Mouse (Mus musculus): ENCODE results near the gene Aldh3b1. TPM values are rescaled to one million over a fixed set of nuclear protein-coding genes. Genes with fewer than 3 reads are reported as not detected.

Gene Aldh3b1
- polyA plus RNA-seq, 1 experiment, result 7.0 TPM

GRCm38 (mm10) chr19:3935896-3936850 is 6.6 kb upstream of the Aldh3b1 start:
- no peaks in the 10 kb centered on the region for H3K27me3 ChIP-seq (ENCODE audit: control insufficient read depth, insufficient read depth, low read length)
- 6% methylated on average over 22 of the region's 22 CpGs for WGBS
- H3K4me1 ChIP-seq (ENCODE audit: control insufficient read depth, insufficient read depth, low read length), result peaks cover 12% of the 10 kb centered on the region
- no peak for TF ChIP-seq POLR2A (IDR thresholded peaks at IDR 0.05; ENCODE audit: borderline replicate concordance, insufficient read depth, low read length)
- TF ChIP-seq CTCF (IDR thresholded peaks at IDR 0.05; ENCODE audit: borderline replicate concordance, insufficient read depth, low read depth, low read length), result no peak
- DNase-seq, result peak; percentile 39 to 52
- no peak overlapping the region for H3K27ac ChIP-seq (ENCODE audit: insufficient read depth, low read length)
- H3K4me3 ChIP-seq (replicated peaks; ENCODE audit: insufficient read depth, low read depth, low read length), result peak overlapping the region; percentile 53

- 22% methylated on average over 41 of the region's 42 CpGs for WGBS
- no peak for DNase-seq
- no peak for TF ChIP-seq CTCF (IDR thresholded peaks at IDR 0.05; ENCODE audit: borderline replicate concordance, insufficient read depth, low read depth, low read length)
- no peak for TF ChIP-seq POLR2A (IDR thresholded peaks at IDR 0.05; ENCODE audit: borderline replicate concordance, insufficient read depth, low read length)
- Histone ChIP-seq H3K27ac (ENCODE audit: insufficient read depth, low read length) (no peak within 1 kb of the TSS), H3K27me3 (ENCODE audit: control insufficient read depth, insufficient read depth, low read length) (no peaks in the 10 kb centered on the region), H3K4me3 (replicated peaks; ENCODE audit: insufficient read depth, low read depth, low read length) (peak within 1 kb of the TSS; percentile 53), H3K4me1 (ENCODE audit: control insufficient read depth, insufficient read depth, low read length) (peaks cover 17% of the 10 kb centered on the region)
Measured at GRCm38 (mm10) chr19:3935032-3935895, 5.7 kb upstream of the Aldh3b1 start, which contains the start of gene Unc93b1. Gene Unc93b1 (plus strand): TSS chr19:3935186.

DNA sequence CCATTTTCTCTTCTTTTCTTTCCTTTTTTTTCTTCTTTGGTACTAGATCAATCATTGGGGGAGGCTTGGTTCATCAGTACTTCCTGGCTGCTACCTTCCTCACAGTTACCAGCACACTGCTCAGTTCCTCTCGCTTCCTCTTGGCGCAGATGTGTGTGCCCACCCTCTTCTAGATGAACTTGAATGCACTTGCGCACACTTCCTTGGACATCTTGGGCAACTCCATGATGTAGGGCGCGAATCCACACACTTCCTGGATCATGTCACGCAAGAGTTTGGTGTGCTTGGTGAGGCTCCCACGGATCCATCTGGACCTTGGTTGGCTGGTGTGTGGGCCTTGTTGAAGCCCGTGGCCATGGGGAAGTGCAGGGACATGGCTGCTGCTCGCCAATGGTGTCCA is 2.1 kb upstream of the Aldh3b1 start:
- 92% methylated on average over 9 of the region's 9 CpGs for WGBS
- no peak for TF ChIP-seq CTCF (IDR thresholded peaks at IDR 0.05; ENCODE audit: borderline replicate concordance, insufficient read depth, low read depth, low read length)
- no peak for TF ChIP-seq POLR2A (IDR thresholded peaks at IDR 0.05; ENCODE audit: borderline replicate concordance, insufficient read depth, low read length)
- Histone ChIP-seq H3K27me3 (ENCODE audit: control insufficient read depth, insufficient read depth, low read length) (no peaks in the 10 kb centered on the region), H3K4me1 (ENCODE audit: control insufficient read depth, insufficient read depth, low read length) (peaks cover 33% of the 10 kb centered on the region), H3K4me3 (replicated peaks; ENCODE audit: insufficient read depth, low read depth, low read length) (no peak overlapping the region), H3K27ac (ENCODE audit: insufficient read depth, low read length) (no peak overlapping the region)
- DNase-seq, result no peak

DNA sequence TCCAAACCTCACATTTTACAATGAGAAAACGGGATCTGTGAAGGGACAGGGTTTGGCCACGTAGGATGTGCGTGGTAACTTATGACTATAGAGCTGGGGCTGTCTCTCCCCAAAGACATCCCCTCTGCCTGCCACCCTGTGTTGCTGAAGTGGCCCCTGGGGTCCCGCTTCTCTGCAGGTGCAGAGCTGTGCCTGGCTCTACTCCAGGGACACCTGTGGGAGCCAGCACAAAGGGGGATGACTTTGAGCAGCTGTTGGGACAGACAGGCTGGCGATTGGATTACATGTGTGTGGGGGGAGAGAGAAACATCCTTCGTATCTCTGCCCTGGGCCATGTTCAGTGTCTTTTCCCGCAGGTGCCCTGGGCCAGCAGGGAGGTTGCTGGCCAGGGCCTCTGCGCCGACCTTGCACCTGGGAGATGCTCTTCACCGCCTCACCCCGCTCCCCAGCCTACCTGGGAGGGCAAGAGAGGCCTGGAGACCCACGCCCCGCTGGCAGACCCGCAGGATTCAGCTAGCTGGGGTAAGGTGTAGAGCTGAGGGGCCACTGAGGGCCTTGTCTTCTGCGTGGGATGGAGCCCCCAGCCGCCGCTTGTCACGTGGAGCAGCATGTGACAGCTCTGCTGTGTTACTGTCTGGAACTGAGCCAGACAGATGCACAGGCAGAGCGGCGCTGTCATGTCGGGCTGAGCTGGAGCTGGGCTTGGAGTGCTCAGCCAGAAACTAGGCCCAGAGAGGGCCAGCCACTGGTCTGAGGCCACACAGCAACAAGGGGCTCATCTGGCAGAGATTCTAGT is 852 bp upstream of the Aldh3b1 start:
- WGBS, result 68% methylated on average over 21 of the region's 21 CpGs
- H3K27ac ChIP-seq (ENCODE audit: insufficient read depth, low read length), result peak overlapping the region; percentile 12; the same call in 1 of the 2 replicates
- H3K27me3 ChIP-seq (ENCODE audit: control insufficient read depth, insufficient read depth, low read length), result no peaks in the 10 kb centered on the region
- H3K4me3 ChIP-seq (replicated peaks; ENCODE audit: insufficient read depth, low read depth, low read length), result no peak overlapping the region
- peaks cover 29% of the 10 kb centered on the region for H3K4me1 ChIP-seq (ENCODE audit: control insufficient read depth, insufficient read depth, low read length)
- no peak for DNase-seq
- TF ChIP-seq POLR2A (IDR thresholded peaks at IDR 0.05; ENCODE audit: borderline replicate concordance, insufficient read depth, low read length) (no peak), CTCF (IDR thresholded peaks at IDR 0.05; ENCODE audit: borderline replicate concordance, insufficient read depth, low read depth, low read length) (no peak)

GRCm38 (mm10) chr19:3928779-3929178 is 829 bp downstream of the Aldh3b1 start:
- H3K27me3 ChIP-seq (ENCODE audit: control insufficient read depth, insufficient read depth, low read length), result no peaks in the 10 kb centered on the region
- TF ChIP-seq POLR2A (IDR thresholded peaks at IDR 0.05; ENCODE audit: borderline replicate concordance, insufficient read depth, low read length), result no peak
- TF ChIP-seq CTCF (IDR thresholded peaks at IDR 0.05; ENCODE audit: borderline replicate concordance, insufficient read depth, low read depth, low read length), result no peak
- DNase-seq, result no peak
- peaks cover 29% of the 10 kb centered on the region for H3K4me1 ChIP-seq (ENCODE audit: control insufficient read depth, insufficient read depth, low read length)
- WGBS, result 70% methylated on average over 4 of the region's 4 CpGs
- H3K4me3 ChIP-seq (replicated peaks; ENCODE audit: insufficient read depth, low read depth, low read length), result no peak overlapping the region
- no peak overlapping the region for H3K27ac ChIP-seq (ENCODE audit: insufficient read depth, low read length)

DNA sequence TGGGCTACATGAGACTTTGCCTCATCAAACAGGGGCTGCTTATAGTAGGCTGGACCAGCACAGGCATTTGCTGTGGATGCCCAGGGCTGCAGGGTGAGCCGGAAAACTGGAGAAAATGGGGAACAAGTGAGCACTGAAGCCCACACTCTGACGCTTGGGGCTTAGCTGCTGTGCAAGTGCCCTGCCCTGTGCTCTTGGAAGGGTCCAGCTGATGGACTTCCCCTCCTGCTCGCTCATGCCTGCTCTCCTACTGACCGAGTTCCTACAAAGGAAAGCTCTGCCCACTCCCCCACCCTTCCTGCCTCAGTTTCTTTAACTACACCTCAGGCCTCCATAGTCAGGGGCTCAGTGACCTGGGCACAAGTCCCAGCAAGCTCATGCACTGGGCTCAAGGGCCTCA is 1.6 kb downstream of the Aldh3b1 start:
- no peak for DNase-seq
- WGBS, result 95% methylated on average over 4 of the region's 4 CpGs
- Histone ChIP-seq H3K27ac (ENCODE audit: insufficient read depth, low read length) (no peak overlapping the region), H3K4me3 (replicated peaks; ENCODE audit: insufficient read depth, low read depth, low read length) (no peak overlapping the region), H3K27me3 (ENCODE audit: control insufficient read depth, insufficient read depth, low read length) (no peaks in the 10 kb centered on the region), H3K4me1 (ENCODE audit: control insufficient read depth, insufficient read depth, low read length) (peaks cover 29% of the 10 kb centered on the region)
- TF ChIP-seq CTCF (IDR thresholded peaks at IDR 0.05; ENCODE audit: borderline replicate concordance, insufficient read depth, low read depth, low read length), result no peak
- TF ChIP-seq POLR2A (IDR thresholded peaks at IDR 0.05; ENCODE audit: borderline replicate concordance, insufficient read depth, low read length), result no peak

DNA sequence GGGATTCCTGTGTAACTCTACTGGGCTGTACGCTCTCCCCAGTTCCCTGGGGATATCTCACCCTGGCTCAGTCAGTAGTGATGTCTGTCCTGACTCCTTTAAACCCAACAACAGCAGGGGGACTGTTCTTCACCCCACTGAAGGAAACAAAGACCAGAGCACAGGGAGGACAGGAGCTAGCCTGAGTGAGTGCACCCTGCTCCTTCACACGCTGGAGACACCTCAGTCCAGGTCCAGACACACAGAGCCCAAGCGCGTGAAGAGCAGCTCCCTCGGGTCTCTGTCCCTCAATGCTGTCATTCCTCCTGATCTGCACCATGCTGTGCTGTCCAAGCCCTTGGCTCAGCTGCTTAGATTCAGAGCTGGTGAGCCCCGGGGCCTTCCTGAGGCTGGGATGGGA is 2.9 kb downstream of the Aldh3b1 start:
- Histone ChIP-seq H3K27ac (ENCODE audit: insufficient read depth, low read length) (0 out of 2 replicates have a peak overlapping the region, but pooled peaks have one; percentile 15), H3K27me3 (ENCODE audit: control insufficient read depth, insufficient read depth, low read length) (no peaks in the 10 kb centered on the region), H3K4me1 (ENCODE audit: control insufficient read depth, insufficient read depth, low read length) (peaks cover 29% of the 10 kb centered on the region), H3K4me3 (replicated peaks; ENCODE audit: insufficient read depth, low read depth, low read length) (no peak overlapping the region)
- DNase-seq, result no peak
- no peak for TF ChIP-seq CTCF (IDR thresholded peaks at IDR 0.05; ENCODE audit: borderline replicate concordance, insufficient read depth, low read depth, low read length)
- TF ChIP-seq POLR2A (IDR thresholded peaks at IDR 0.05; ENCODE audit: borderline replicate concordance, insufficient read depth, low read length), result no peak
- WGBS, result 35% methylated on average over 6 of the region's 6 CpGs
